In genomic region chr13:96956466-96956865, GRCm38 (mm10) we compare ENCODE assay signal across 15 mouse cellular contexts. TPM values are rescaled to one million over a fixed set of nuclear protein-coding genes. Genes with fewer than 3 reads are reported as not detected.
DNase-seq lines count a peak whose midpoint lies in the region; ATAC-seq lines count a peak whose summit lies in the region.
"Had no signal": no experiment of that assay in that cellular context is flagged by ENCODE, and none has a peak within 500 bp of the region (broad histone marks: within the 10 kb centered on the region; RNA-seq: fewer than 3 reads in every experiment).

No protein-coding gene starts in this region.

- intact Hi-C loops in heart, postnatal 36 days (cut with DNase I) = no loop called here

- ATAC-seq in megakaryocyte, adult 5-6 weeks (ENCODE audit: poor library complexity, severe bottlenecking) = peak; percentile 74
- ATAC-seq: forebrain, embryonic 15.5 days had no signal

- peak; percentile 68 for DNase-seq in heart, adult 11 months
- DNase-seq in heart, postnatal 36 days = no peak
- DNase-seq in CD4-positive, CD25-positive, alpha-beta regulatory T cell, adult 2 months (ENCODE audit: low read depth, low spot score) = peak; percentile 91
- peak; percentile 96 for DNase-seq in thymus, postnatal 0 days (ENCODE audit: low spot score)
- no peak for DNase-seq in kidney, adult 9 months
- no peak for DNase-seq in kidney, adult 18-20 months
- no peak for DNase-seq in adrenal gland, postnatal 10 days
- DNase-seq: adrenal gland, adult 8-10 months; cerebellum, adult 9-10 months; gastrocnemius, adult 2 months; kidney, adult 11 months; layer of hippocampus, postnatal 36 days had no signal

RNA-seq across cellular contexts. Expression of gene Gcnt4, which starts 32.0 kb away (rescaled TPM):
- under 1 TPM; 0.05 to 0.14 TPM for total RNA-seq in heart, postnatal 36 days (2021)
- total RNA-seq in megakaryocyte, adult 5-6 weeks (2015) = 0.09 and 0.11 TPM in 2 replicates
- 0.11 TPM in 1 of 2 replicates, not detected in the other for total RNA-seq in megakaryocyte, adult 5-6 weeks (2017)
- polyA plus RNA-seq in thymus, postnatal 0 days (2015; fragmentation: Nextera tagmentation; extraction: Ambion mirVana) = 0.19 and 0.26 TPM in 2 replicates
- under 1 TPM; 0.76 to 0.93 TPM for total RNA-seq in adrenal gland, postnatal 10 days (2021)
- polyA plus RNA-seq: macrophage had no signal

Comparison
In these comparisons a context has a peak if more than half of its experiments do, and no peak if none do; other contexts are left out.
1. DNase-seq: peak in heart, adult 11 months (single experiment), CD4-positive, CD25-positive, alpha-beta regulatory T cell, adult 2 months (single experiment) and thymus, postnatal 0 days (single experiment); none in heart, postnatal 36 days (0 of 2), kidney, adult 9 months (single experiment), kidney, adult 18-20 months (single experiment) and adrenal gland, postnatal 10 days (single experiment).